Mouse (Mus musculus) layer of hippocampus, adult 8-10 months (tissue): ENCODE data around the gene Rasgef1a. TPM values are rescaled to one million over a fixed set of nuclear protein-coding genes. Genes with fewer than 3 reads are reported as not detected.

Experiments used
- DNase-seq, 2 experiments: peaks; one replicate each; pipeline ENCODE4 v3.0.0; 2022; ENCODE audit warnings: low spot score in 2 of 2
- total RNA-seq, 4 experiments: library from RNA; stranded (reverse); gene quantifications; 2 replicates each; pipeline ENCODE4 v1.2.4; 2022

Gene Rasgef1a
- 100 to 1,000 TPM; 183 to 212 (median 202) TPM for total RNA-seq

DNA sequence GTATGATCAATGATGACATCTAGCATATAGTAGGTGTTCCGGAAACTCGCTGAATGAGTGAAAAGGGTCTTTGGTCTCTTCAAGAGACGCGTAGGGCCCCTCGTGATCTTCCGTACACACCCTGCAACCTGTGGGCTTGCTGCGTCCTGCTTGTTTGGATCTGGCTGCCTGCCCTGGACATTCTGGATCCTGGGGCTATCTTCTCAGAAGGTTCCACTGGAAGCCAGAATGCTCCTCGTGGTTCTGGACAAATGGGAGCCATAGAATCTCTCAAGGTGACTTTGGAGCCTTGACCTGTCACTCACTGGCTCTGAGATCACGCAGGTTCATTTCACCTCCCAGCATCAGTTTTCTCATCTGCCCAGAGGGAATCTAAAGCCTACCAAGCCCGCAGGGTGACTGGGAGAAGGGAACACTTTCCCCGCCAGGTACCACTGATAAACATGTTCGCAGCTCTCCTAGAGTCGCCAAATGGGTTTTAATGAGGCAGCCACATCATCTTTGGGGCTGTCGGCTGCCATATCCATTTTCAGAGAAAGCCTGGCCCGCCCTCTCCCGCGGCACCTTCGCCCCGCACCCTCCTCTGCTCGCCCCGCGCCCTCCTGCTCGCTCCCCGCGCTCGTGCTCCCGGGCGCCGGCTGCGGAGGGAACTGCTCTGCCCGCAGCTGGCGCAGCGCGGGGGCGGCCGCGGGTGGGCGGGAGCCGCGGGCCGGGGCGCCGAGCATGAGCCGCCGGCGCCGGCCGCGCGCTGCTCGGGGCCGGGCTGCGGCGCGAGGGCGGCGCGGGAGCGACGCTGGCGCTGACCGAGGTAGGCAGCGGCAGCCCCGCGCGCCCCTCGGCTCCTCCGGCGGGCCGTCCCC, at the start of gene Rasgef1a:
Rasgef1a (plus strand) TSS at position 683 of the 860 bp plus-strand sequence.
- no peak for DNase-seq

DNA sequence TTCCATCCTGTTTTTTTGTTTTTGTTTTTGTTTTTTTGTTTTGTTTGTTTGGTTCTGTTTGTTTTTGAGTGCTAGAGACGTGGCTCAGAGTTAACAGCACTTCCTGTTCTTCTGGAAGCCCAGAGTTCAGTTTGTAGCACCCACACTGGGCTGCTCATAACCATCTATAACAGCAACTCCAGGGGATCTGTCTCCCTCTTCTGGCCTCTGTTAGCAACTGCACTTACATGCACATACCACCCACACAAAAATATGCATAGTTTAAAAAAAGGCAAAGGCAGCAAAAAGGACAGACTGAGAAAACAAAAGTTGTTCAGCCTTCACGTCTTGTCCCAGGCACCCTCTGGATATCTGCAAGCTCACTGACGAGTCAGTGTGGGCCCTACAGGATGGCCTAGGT, 48.0 kb upstream of the Rasgef1a start:
- no peak for DNase-seq

DNA sequence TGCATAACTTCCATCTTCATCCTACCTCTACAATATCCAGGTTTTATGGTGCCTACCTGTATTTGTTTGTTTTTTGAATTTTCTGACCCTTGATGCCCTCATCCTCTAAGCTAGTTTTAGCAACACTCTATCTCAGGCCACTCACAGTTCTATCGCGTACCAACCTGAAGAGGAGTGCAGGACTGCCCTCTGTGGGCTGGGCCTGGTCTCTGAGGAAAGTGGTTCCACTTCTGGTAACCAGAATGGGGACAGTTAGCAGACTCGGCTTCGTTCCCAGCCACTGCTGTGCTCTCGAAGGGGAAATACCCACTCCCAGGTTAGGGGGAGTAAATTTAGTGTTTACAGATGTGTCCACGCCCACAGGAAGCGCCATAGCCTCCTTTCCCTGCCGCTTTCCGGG, 44.5 kb upstream of the Rasgef1a start:
- DNase-seq: no peak

DNA sequence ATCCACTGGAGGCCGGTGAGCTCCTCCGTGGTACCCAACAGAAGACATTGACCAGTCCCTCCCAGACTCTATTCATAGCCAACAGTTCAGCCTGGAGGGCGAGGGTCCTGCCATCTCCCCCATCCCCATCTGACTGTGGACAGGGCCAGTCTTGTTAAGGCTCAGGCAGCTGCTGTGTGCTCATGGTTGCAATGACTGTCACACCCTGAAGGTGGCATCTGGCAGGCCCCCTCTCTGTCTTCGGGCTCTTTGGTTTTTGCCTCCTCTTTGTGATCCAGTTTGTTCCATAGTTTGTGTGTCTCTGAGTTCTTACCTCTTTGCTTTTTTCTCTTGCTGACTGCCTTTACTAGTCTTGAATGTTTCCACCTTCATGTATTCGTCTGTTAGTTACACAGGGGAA, 24.1 kb upstream of the Rasgef1a start:
- no peak for DNase-seq

DNA sequence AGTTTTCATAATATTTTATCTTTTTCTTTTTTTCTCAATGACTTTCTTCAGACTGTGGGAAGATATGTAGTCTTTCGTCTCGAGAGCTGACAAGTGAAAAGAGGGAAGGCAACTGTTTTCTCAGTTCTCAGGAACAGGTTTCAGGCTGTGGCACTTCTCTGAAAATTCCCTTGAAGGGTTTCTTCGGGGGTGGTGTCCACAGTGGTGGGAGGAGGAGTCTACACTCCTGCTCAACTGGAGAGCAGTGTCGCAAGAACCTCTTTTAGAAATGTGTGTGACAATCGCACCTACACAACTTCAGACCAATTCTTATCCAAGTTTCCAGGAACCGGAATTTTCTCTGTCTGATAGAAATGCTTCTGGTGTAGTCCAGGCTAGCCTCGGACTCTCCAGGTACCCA, 22.0 kb upstream of the Rasgef1a start:
- DNase-seq: no peak

DNA sequence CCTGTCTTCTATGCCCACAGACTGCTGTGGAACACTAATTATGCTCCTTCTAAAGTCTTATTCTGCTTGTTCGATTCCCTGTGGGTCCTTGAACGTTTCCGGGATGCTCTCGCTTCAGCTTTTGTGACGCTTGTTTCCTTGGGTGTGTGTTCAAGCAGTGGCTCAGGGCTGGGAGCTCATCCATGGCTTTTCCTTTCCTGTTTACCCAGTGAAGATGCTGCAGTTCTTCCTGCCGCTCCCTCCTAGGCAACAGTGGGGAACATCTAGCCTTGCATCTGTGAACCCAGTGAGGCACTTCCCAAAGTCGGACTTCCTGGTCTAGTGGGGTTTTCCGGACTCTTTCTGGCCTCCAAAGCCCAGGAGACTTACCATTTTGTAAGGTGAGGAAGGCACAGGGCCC, 20.6 kb upstream of the Rasgef1a start:
- DNase-seq: no peak

DNA sequence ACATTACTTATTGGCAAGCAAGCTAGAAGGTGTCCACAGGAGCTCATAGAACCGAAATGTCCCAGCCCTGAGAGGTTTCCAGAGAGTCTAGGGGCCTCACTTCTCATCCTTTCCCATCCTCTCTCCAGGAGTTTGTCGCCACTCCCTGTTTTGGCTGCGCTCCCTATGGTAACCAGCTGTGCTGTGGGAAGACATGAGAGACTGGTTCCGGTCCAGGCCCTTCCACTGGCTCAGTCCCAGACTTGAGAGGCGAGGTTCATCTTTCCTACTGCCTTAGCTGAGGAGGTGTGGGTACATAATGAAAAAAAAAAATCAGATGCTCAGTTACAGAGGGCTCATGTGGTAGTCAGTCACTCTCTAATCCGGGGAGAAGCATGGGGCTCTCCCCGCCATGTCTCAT, 19.9 kb upstream of the Rasgef1a start:
- DNase-seq: no peak

DNA sequence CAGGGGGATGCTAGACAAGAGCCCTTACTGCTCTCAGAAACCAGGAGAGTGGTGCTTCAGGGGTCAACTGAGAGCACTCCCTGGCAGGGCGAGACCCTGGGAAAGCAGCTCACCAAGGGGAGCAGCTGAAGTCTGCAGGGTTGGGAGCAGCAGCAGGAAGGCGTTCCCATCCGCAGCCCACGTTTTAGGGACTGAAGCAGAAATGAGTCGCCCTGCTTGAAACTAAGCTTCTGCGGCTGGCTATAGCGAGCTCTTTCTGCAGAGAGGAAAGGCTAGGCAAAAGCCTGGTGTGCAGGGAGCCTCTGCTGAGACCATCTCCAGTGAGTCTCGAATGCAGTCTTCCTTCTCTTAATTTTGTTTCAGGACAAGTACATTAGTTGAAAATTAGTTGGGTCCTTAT, 19.3 kb upstream of the Rasgef1a start:
- DNase-seq: no peak

DNA sequence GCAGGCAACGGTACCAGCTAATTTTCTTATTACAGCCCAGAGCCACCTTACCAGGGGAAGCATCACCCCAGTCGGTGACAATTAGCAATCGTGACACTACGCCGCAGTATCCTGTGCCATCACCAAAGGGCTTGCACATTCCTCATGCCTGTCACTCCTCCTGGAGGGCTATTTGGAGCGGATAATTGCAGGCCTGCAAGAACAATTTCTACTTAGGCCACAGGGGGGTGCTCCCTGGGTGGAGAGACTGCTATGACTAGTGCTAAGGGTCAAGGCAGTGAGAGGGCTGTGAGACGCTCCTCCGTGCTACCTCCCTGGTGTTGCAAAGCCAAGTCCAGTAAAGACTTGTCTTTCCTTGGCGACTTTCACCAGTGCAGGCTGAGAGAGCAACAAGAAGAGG, 16.1 kb upstream of the Rasgef1a start:
- DNase-seq: no peak

DNA sequence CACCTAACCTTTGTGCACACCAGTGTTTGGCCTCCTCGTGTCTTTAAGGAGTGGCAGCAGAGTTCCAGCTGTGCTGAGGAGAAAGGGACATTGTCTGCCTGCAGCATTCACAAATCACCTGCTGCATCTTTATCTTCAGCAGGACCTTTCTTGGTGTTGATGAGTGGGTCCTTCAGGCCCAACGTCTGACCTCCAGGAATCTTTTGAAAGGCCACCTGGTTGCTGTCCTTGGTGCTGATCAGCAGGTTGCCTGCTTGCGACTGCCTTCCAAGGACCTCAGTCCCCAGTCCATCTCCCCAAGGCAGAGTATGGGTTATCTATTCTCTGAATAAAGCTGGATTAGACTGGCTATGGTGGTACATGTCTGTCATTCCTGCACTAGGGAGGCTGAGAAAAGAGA, 10.0 kb upstream of the Rasgef1a start:
- no peak for DNase-seq

DNA sequence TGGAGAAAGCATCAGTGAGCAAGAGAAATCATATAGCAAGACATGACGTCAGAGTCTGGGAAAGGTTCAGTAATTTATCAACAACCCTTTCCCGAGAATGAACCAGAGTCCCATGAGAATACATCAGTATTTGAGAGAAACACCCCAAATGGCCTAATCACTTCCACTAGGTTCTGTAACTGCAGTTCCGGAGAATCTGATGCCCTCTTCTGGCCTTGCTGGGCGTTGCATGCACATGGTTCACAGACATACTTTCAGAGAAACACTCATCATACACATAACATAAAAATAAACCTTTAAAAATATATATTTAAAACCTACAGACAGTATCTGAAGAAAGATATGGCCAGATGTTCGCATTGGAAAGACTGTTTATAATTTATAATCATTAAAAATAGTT, 3.9 kb upstream of the Rasgef1a start:
- DNase-seq: no peak

DNA sequence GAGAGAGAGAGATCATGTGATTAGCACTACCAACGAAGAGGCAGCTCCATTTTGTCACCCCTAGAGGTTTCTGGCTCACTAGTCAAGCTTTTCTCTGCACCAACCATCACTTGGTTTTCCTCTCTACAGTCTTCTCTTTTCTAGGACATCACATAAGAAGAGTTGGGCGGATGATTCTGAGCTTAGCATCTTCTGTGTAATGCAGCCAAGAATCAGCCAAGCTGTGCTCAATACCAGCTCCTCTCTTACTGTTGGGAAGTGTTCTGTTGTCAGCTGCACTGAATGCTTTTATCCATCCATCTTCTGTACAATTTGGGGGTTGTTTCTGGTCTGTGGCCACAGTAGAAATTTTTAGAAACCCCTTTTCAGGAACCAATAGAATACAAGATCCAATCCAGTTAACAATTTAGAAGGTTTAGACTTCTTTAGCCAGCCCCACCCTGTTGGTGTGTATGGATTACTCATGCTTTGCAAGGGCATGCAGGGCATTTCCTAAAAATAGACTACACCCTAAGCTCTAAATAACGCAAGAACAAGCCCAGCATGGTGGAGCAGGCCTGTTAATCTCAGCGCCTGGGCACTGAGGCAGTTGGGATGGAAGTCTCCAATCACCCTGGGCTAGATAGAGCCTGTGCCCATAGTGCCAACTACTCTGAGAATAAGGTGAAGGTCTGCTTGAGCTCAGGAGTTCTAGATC, 3.2 kb upstream of the Rasgef1a start:
- DNase-seq: no peak

DNA sequence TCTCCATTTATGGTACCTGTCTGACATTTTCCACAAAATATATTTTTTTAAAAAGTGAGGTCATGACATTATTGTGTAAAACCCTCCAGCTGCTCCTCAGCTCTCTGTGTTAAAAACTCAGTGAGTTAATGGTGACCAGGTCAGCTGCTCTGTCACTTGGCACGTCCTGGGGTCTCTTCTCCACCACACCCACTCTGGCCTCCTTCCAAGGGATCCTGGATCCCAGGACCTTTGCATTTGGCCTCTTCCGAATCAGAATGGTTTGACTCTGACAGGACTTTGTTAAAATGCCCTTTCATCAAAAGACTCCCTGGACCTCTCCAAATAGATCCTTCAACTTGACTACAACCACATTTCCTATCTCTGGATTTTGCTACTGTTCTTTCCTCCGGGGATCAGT, 982 bp upstream of the Rasgef1a start:
- DNase-seq: no peak

DNA sequence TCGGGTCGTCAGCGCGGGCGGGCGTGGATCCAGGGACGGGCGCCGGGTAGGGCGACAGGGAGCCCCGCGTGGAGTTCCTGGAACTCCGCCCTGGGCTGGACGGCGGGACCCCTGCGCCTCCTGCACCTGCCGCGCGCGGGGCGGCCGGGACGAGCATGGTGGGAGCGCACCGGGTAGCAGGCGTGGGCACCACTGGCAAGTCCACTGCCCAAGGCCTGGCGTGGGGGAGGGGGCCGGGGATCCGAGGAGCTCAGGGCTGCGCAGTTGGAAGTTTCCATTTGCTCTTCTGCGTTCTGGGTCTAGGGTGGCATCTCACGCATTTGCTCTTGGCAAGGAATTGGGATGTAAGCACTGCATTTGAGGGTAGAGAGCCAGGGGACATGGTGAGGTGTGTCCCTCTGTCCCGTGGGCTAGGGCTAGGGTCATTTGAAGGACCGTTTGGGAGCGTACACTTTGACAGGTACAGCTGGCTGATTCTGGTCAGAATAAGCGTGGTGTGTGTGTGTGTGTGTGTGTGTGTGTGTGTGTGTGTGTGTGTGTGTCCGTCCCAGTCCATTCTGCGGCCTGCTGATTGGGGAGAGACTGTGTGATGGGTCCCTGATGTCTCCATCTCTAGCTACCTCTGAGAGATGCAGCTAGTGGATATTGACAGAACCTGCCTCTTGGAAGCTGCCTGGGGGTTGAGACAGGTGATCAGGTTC, 528 bp downstream of the Rasgef1a start:
- peak in 1 of 2 experiments; percentile 56 for DNase-seq

DNA sequence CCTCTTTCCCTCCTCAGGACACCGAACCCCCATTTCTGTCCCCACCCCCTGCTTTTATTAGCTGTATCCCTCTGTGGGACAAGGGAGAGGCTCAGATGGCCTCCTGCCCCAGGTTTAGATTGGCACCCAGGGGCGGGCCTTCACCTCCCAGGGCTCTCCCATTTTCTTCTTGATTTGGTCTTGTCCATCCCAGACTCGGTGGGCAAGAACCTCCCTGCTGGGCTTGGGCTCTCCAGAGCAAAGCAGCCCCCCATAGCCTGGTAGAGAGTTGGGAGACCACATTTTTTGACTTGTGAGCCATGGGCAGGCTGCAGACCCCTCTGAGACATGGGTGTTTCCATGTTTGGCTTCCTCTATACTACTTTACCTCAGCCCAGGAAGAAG, 1.1 kb downstream of the Rasgef1a start:
- DNase-seq: no peak

DNA sequence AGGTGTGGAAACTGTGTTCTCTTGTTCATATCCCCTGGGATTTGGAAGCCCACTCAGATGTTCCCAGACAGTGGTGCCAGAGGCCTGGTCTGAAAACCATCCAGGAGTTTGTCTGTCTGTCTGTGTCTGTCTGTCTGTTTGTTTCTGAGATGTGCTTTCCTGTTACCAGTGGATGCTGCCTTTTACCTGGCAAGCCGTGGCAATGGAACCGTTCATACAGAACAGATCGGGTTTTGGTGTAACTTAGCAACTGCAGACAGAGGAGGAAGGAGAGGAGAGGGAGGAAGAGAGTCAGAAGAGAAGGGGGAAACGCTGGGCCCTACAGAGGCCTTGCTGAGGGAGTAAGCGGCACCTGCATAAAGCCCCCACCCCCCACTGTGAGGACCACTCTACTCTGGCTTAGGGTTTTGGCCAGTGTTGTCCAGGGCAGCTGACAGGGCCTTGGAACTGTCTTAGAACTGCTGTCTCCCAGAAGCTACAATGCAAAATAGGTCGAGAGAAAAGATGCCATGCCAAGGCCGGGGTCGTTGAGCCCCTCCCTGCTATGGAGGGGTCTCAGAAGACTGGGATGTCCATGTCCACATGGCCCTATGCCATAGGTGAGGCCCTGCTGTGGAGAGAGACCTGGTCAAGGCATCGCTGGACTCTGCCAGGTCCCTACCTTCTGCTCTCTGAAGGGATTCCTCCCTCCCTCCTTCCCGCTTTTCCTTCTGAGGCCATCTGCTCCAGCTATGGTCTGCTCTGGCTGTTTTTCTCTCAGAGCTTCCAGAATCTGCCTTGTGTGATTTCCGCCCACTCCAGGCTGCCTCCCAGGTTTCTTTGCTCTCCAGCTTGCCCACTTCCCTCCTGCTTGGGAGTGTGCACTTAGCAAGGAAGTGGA, 2.0 kb downstream of the Rasgef1a start:
- peak; percentile 81 to 84 for DNase-seq

DNA sequence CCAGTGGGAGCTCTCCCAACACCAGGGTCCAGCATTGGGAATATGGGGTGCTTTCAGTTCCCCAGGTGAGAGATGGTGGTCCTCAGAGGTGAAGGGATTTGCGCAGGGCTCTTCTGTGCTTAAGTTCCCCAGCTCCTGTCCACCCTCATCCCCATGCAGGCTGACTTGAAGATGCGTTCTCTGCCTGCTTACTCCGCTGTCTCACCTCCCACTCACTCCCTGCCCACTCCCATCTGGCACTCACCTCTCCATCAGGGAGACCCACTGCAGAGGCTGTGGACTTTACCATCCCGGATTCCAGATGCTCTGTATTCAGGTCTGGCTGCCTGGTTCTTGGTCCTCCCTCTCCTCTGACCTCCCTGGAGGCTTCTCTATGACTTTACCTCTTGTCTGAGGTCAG, 3.6 kb downstream of the Rasgef1a start:
- DNase-seq: peak; percentile 50 to 63

DNA sequence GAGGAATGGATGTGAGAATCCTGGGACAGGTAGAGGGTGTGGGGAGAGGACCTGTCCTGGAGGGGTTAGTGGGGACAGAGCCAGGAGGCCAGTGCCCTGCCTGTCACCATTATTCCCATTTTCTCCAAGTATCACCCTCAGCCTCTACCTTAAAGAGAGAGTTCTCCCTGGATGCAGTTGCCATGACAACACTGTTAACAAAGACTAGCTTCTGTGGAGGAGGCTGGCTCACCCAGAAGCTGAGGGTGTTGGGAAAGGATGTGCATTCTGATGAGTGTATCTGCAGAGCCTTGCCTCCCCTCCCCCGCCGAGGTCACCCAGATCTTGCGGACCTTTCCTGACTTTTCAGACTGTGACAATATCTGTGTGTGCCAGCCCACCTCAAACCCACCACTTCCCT, 4.7 kb downstream of the Rasgef1a start:
- peak; percentile 62 to 67 for DNase-seq

DNA sequence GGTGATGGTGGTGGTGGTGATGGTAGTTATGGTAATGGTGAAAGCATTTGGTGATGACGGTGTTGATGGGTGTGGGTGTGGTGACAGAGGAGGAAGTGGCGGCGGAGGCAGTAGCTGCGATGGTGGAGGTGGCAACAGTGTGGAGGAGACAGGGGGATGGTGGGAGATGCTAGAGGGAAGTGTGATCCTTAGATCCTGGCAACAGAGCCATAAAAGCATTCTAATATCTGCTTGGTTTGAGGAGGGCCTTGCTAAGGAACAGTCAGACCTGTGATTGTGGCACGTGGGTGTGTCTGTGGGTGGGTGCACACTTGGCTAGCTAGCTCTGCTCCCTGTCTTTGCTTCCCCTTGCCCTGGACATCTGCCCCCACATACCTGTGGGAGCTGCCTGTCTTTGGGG, 7.4 kb downstream of the Rasgef1a start:
- DNase-seq: peak in 1 of 2 experiments; percentile 51

DNA sequence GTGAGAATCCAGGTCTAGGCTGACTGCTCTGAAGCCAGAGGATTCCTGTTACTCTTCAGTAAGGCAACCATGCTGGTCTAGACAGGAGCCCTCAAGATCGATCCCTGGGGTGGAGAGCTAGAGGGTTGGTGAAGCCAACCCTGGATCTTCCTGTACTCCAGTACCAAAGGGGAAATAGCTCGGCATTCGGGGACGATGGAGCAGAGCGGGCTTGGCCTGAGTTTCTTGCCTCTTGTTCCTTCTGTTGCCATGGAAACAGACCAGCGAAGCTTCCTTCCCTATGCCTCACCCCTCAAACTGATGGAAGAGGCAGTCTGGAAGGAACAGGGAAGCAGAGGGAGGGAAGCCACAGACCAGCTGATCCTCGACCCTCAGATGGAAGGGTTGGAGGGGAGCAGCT, 8.3 kb downstream of the Rasgef1a start:
- DNase-seq: peak in 1 of 2 experiments; percentile 48
